8 mouse cellular contexts compared by ENCODE assay signal in the genomic region with DNA sequence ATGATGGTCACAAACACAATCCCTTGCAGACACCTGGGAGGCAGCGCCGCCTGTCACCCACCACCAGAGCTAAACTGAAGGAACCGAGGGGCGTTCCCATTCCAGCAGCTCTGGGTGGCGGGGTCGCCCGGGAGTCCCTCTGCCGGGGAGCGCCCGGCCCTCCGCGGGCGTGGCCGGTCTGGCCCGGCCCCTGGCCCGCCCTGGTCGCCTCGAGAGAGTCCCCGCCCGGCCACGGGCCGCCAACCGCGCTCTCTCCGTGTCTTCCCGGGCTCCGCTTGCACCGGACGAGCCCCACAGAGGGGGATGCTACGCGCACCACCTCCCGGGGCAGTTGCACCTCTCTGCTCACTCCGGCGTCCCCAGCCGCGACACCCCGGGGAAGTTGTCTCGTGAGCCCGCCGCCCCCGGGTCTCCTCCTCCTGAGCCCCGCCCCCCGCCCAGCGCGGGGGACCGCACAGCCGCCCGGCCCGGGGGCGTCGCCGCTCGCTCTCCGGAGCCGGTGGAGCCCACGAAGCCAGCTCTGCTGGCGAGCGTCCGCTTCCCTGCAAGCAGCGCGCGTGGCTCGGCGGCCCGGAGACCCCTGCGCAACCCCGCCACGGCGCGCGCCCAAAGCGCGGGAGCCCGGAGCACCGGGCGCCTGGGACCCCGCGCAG. TPM values are rescaled to one million over a fixed set of nuclear protein-coding genes. Genes with fewer than 3 reads are reported as not detected.
DNase-seq lines count a peak whose midpoint lies in the region; ATAC-seq and TF ChIP-seq lines count a peak whose summit lies in the region.

Gene Gas7, plus strand, starts transcription at position 564 of the 653 bp plus-strand sequence.

- peak within 1 kb of the TSS; percentile 95 for H3K4me2 ChIP-seq in forebrain, embryonic 16.5 days (ENCODE audit: low read length)
- peak within 1 kb of the TSS; percentile 99 for H3K4me2 ChIP-seq in hindbrain, embryonic 12.5 days (replicated peaks)

- no peaks in the 10 kb centered on the region for H3K9me3 ChIP-seq in forebrain, embryonic 16.5 days (ENCODE audit: control insufficient read depth, low read length)
- H3K9me3 ChIP-seq in hindbrain, embryonic 12.5 days (replicated peaks) = no peaks in the 10 kb centered on the region

- peaks cover 1% of the 10 kb centered on the region; the same call in 1 of the 2 replicates for H3K4me1 ChIP-seq in bone marrow, adult 2 months (ENCODE audit: control insufficient read depth, insufficient read depth, low read length)
- H3K4me1 ChIP-seq in forebrain, embryonic 16.5 days (replicated peaks; ENCODE audit: control insufficient read depth, insufficient read depth, low read length) = peaks cover 6% of the 10 kb centered on the region; the same call in 1 of the 2 replicates
- H3K4me1 ChIP-seq in hindbrain, embryonic 12.5 days = peaks cover 10% of the 10 kb centered on the region

- DNase-seq in NIH3T3 (ENCODE audit: low read depth) = peak; percentile 67
- DNase-seq in layer of hippocampus, postnatal 36 days = peak; percentile 27 to 32
- DNase-seq in lung, postnatal 25 days (ENCODE audit: low spot score) = peak; percentile 20
- peak; percentile 72 for DNase-seq in retina, postnatal 1 day
- no peak for DNase-seq in B cell, adult 2 months

- H3K27me3 ChIP-seq in forebrain, embryonic 16.5 days (replicated peaks; ENCODE audit: control insufficient read depth, insufficient read depth, low read length) = 0 out of 2 replicates have a peak, but pooled peaks cover 2% of the 10 kb centered on the region
- H3K27me3 ChIP-seq in hindbrain, embryonic 12.5 days = peaks cover 44% of the 10 kb centered on the region

- ATAC-seq in forebrain, embryonic 16.5 days = peak; percentile 78
- ATAC-seq in hindbrain, embryonic 12.5 days (ENCODE audit: low FRiP score) = peak; percentile 82

- TF ChIP-seq CTCF in bone marrow, adult 2 months (IDR thresholded peaks at IDR 0.05; ENCODE audit: control insufficient read depth, insufficient read depth, low read length) = no peak

- no peak for TF ChIP-seq POLR2A in bone marrow, adult 2 months (IDR thresholded peaks at IDR 0.05; ENCODE audit: borderline replicate concordance, control insufficient read depth, low read depth, low read length)

- WGBS in bone marrow, adult 2 months = under 1% methylated on average over 75 of the region's 78 CpGs
- WGBS in forebrain, embryonic 16.5 days = under 1% methylated on average over 75 of the region's 78 CpGs
- under 1% methylated on average over 76 of the region's 78 CpGs for WGBS in hindbrain, embryonic 12.5 days

- peak within 1 kb of the TSS; percentile 32 for H3K4me3 ChIP-seq in bone marrow, adult 2 months (replicated peaks; ENCODE audit: control insufficient read depth, low read depth, low read length)
- H3K4me3 ChIP-seq in forebrain, embryonic 16.5 days (replicated peaks; ENCODE audit: low read length) = peak within 1 kb of the TSS; percentile 61
- H3K4me3 ChIP-seq in hindbrain, embryonic 12.5 days = peak within 1 kb of the TSS; percentile 74

- H3K27ac ChIP-seq in bone marrow, adult 2 months (ENCODE audit: control insufficient read depth, insufficient read depth, low read depth, low read length, poor library complexity) = no peak within 1 kb of the TSS; the same call in 1 of the 2 replicates
- no peak within 1 kb of the TSS for H3K27ac ChIP-seq in forebrain, embryonic 16.5 days (ENCODE audit: low read length)
- H3K27ac ChIP-seq in hindbrain, embryonic 12.5 days = no peak within 1 kb of the TSS

- no peaks in the 10 kb centered on the region for H3K36me3 ChIP-seq in forebrain, embryonic 16.5 days (ENCODE audit: control insufficient read depth, insufficient read depth)
- H3K36me3 ChIP-seq in hindbrain, embryonic 12.5 days = no peaks in the 10 kb centered on the region

- H3K9ac ChIP-seq in forebrain, embryonic 16.5 days (replicated peaks; ENCODE audit: low read depth, low read length) = peak within 1 kb of the TSS; percentile 66
- H3K9ac ChIP-seq in hindbrain, embryonic 12.5 days = peak within 1 kb of the TSS; percentile 75

RNA-seq across cellular contexts. Expression of gene Gas7, which starts in this region (rescaled TPM):
- 13.8 and 18.1 TPM in 2 replicates for polyA plus RNA-seq in bone marrow, adult 2 months (2011; ENCODE audit: insufficient read depth, insufficient read length, low replicate concordance, missing spikeins)
- 75.1 TPM in 2 replicates for polyA plus RNA-seq in forebrain, embryonic 16.5 days (2015; fragmentation: Nextera tagmentation; extraction: Ambion mirVana)
- polyA plus RNA-seq in hindbrain, embryonic 12.5 days (2016; fragmentation: Nextera tagmentation; extraction: Ambion mirVana) = 3.8 and 4.1 TPM in 2 replicates
- 100 to 1,000 TPM; 398 to 444 TPM for total RNA-seq in layer of hippocampus, postnatal 36 days (2021)

Comparison
In these comparisons a context has a peak if more than half of its experiments do, and no peak if none do; other contexts are left out.
1. DNase-seq: peak in NIH3T3 (single experiment), layer of hippocampus, postnatal 36 days (2 of 2), lung, postnatal 25 days (single experiment) and retina, postnatal 1 day (single experiment); none in B cell, adult 2 months (0 of 2).
2. Peak in every context shown above with its lines, with median percentiles within 50 percentile points of each other: H3K4me3 ChIP-seq.